Mouse (Mus musculus) ES-E14 (cell line): ENCODE results near the gene Rmnd5b. TPM values are rescaled to one million over a fixed set of nuclear protein-coding genes. Genes with fewer than 3 reads are reported as not detected.

Experiments used
- DNase-seq: peaks from one replicate; pipeline ENCODE4 v3.0.0-alpha.2; 2013; ENCODE audit warnings: low read depth, low spot score
- H3K27ac ChIP-seq: 2 replicates; pipeline ENCODE4 v1.5.1; 2012; ENCODE audit warnings: low read depth, mild to moderate bottlenecking, low read length, moderate library complexity, mixed read lengths; ENCODE audit not compliant: poor library complexity, insufficient read depth, severe bottlenecking
- H3K36me3 ChIP-seq: 2 replicates; pipeline ENCODE4 v1.6.1; 2012; ENCODE audit warnings: mild to moderate bottlenecking, low read length, moderate library complexity, mixed read lengths; ENCODE audit not compliant: control insufficient read depth, poor library complexity, insufficient read depth, severe bottlenecking
- H3K4me1 ChIP-seq, 2 experiments: fragments of 150-350 bp in 1 of 2; sonication (generic) in 1 of 2; 2 replicates each; pipeline ENCODE4 v1.6.1; 2012; ENCODE audit warnings: low read length in 2 of 2, mild to moderate bottlenecking in 1 of 2, mixed read lengths in 1 of 2; ENCODE audit not compliant: control insufficient read depth in 2 of 2, insufficient read depth in 2 of 2, poor library complexity in 1 of 2
- H3K4me3 ChIP-seq, 2 experiments: fragments of 150-350 bp in 1 of 2; sonication (generic) in 1 of 2; 2 replicates each; pipeline ENCODE4 v1.5.1; 2012; ENCODE audit warnings: low read length in 2 of 2, low read depth in 1 of 2, mild to moderate bottlenecking in 1 of 2, mixed read lengths in 1 of 2; ENCODE audit not compliant: insufficient read depth in 1 of 2, poor library complexity in 1 of 2, severe bottlenecking in 1 of 2
- H3K9ac ChIP-seq: 2 replicates; pipeline ENCODE4 v1.6.1; 2012; ENCODE audit warnings: low read depth, mild to moderate bottlenecking, low read length, mixed read lengths; ENCODE audit not compliant: poor library complexity, insufficient read depth, severe bottlenecking
- H3K9me3 ChIP-seq: fragments of 150-350 bp; sonication (generic); 2 replicates; pipeline ENCODE4 v1.6.1; 2012; ENCODE audit warnings: low read depth, mild to moderate bottlenecking, low read length; ENCODE audit not compliant: control insufficient read depth, insufficient read depth
- CHD2 ChIP-seq: IDR thresholded peaks from 2 replicates; pipeline ENCODE4 v1.6.1; 2014; ENCODE audit warnings: mild to moderate bottlenecking, low read depth, low read length, inconsistent platforms
- HCFC1 ChIP-seq: IDR thresholded peaks from 2 replicates; pipeline ENCODE4 v1.6.1; 2012; ENCODE audit warnings: low read length, inconsistent platforms, borderline replicate concordance; ENCODE audit not compliant: insufficient read depth
- MAFK ChIP-seq: IDR thresholded peaks from 2 replicates; pipeline ENCODE4 v1.6.1; 2014; ENCODE audit warnings: mild to moderate bottlenecking, low read depth, low read length, inconsistent platforms; ENCODE audit not compliant: insufficient read depth
- ZC3H11A ChIP-seq: IDR thresholded peaks from 2 replicates; pipeline ENCODE4 v1.6.1; 2012; ENCODE audit warnings: low read depth, mild to moderate bottlenecking, inconsistent platforms, low read length, borderline replicate concordance
- ZNF384 ChIP-seq: IDR thresholded peaks from 2 replicates; pipeline ENCODE4 v1.6.1; 2012; ENCODE audit warnings: low read depth, low read length, inconsistent platforms
- in situ Hi-C, 2 experiments: fragments of 600-800 bp; cut with MboI; formaldehyde crosslinking; loops; one replicate each; pipeline ENCODE4 v1.15.1; 2025; ENCODE audit warnings: low sequenced_read_pairs in 2 of 2, inconsistent platforms in 1 of 2; ENCODE audit not compliant: unreplicated experiment in 2 of 2
- total RNA-seq: library from RNA; depleted of rRNA; stranded (reverse); fragments of 300-350 nt; gene quantifications from 2 replicates; pipeline ENCODE4 v1.2.3, GENCODE M21; 2012

Rmnd5b gene
- total RNA-seq, 1 experiment: 41.1 TPM

- no peak for DNase-seq
- Histone ChIP-seq H3K4me3 (no peak overlapping the region), H3K9me3 (no peaks in the 10 kb centered on the region), H3K36me3 (peaks cover 39% of the 10 kb centered on the region), H3K27ac (no peak overlapping the region), H3K9ac (peak overlapping the region; percentile 8; the same call in 1 of the 2 replicates), H3K4me1 (peaks cover 11 to 40% of the 10 kb centered on the region in 2 experiments)
- TF ChIP-seq MAFK (no peak), ZC3H11A (no peak), CHD2 (no peak), ZNF384 (no peak), HCFC1 (no peak)
- in situ Hi-C loops: no loop called here
These were observed 9.6 kb upstream of the Rmnd5b start for GRCm38 (mm10) chr11:51645293-51645692.

DNA sequence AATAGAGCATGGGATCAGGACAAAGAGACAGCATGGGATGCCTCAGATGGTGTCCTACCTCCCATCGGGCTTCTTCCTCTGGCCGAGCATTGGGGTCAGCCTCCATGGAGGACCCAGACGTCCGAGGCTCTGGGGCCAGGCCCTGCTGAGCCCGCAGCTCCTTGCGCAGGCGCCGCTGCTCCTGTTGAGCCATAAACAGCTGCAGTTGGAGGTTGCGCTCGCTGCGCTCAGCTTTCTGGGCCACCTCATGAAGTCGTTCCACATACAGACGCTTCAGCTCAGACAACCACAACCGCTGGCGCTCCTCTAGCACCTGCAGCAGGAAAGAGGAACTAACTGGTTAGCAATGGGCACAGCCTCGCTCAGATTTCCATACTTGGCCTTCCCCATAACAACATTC is 8.5 kb upstream of the Rmnd5b start:
- H3K27ac ChIP-seq: peak overlapping the region; percentile 1; the same call in 1 of the 2 replicates
- H3K4me3 ChIP-seq: peak overlapping the region; percentile 39 to 46; a peak in 3 of 4 replicates
- H3K9me3 ChIP-seq: no peaks in the 10 kb centered on the region
- no peak for TF ChIP-seq HCFC1
- peaks cover 39% of the 10 kb centered on the region for H3K36me3 ChIP-seq
- H3K4me1 ChIP-seq: peaks cover 10 to 41% of the 10 kb centered on the region in 2 experiments
- in situ Hi-C loops: no loop called here
- peak overlapping the region; percentile 37; the same call in 1 of the 2 replicates for H3K9ac ChIP-seq
- no peak for DNase-seq

DNA sequence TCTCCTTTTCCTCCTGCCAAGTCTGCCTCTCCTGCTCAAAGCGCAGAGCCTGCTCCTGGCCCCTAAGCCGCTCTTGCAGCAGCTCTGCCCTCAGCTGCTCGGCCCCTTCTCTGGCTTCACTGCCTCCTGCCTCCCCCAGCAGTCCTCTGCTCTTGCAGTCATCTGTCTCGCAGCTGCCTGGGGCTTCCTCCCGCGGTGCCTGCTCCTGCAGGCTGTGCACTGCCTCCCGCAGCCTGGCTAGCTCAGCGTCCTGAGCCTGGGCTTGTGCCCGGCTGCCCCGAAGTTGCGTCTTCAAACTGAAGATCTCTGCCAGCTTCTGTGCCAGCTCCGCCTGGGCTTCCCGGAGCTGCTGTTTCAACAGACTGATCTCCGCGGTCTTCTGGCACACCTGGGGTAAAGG is 8.1 kb upstream of the Rmnd5b start:
- Histone ChIP-seq H3K9ac (peak overlapping the region; percentile 37; the same call in 1 of the 2 replicates), H3K9me3 (no peaks in the 10 kb centered on the region), H3K4me3 (peak overlapping the region; percentile 39 to 46), H3K4me1 (peaks cover 11 to 37% of the 10 kb centered on the region in 2 experiments), H3K36me3 (peaks cover 39% of the 10 kb centered on the region), H3K27ac (no peak overlapping the region; the same call in 1 of the 2 replicates)
- no peak for DNase-seq
- no peak for TF ChIP-seq ZC3H11A
- TF ChIP-seq CHD2: no peak
- no peak for TF ChIP-seq MAFK
- TF ChIP-seq HCFC1: no peak
- no peak for TF ChIP-seq ZNF384
- in situ Hi-C loops: no loop called here

DNA sequence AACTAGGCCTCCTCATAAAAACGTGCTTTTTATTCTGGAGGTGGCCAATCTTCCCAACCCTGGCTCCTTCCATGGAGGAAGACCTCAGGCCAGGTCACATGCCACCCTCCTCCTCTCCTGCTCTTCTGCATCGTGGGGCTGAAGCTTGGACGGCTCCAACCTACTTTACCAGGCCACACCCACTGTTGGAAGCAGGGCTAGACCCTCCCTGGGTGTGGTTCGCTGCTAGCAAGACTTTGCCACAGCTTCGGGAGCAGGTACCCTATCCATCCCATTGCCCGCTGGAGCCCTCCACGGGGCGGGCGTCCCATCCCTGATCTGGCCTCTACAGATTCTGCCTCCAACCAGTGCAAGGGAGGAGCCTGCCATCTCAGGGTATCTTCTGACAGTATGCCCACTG is 7.5 kb upstream of the Rmnd5b start:
- TF ChIP-seq ZNF384 (no peak), HCFC1 (no peak)
- no peak for DNase-seq
- Histone ChIP-seq H3K9me3 (no peaks in the 10 kb centered on the region), H3K36me3 (peaks cover 39% of the 10 kb centered on the region), H3K4me3 (peak overlapping the region; percentile 39 to 46), H3K27ac (no peak overlapping the region; the same call in 1 of the 2 replicates), H3K4me1 (peaks cover 8 to 34% of the 10 kb centered on the region in 2 experiments), H3K9ac (peak overlapping the region; percentile 37; the same call in 1 of the 2 replicates)
- in situ Hi-C loops: no loop called here

- Histone ChIP-seq H3K4me3 (no peak overlapping the region), H3K27ac (no peak overlapping the region), H3K9me3 (no peaks in the 10 kb centered on the region), H3K9ac (no peak overlapping the region), H3K36me3 (peaks cover 33% of the 10 kb centered on the region), H3K4me1 (peaks cover 3 to 20% of the 10 kb centered on the region in 2 experiments; a peak in 2 of 4 replicates)
- in situ Hi-C loops: no loop called here
- TF ChIP-seq ZC3H11A (no peak), ZNF384 (no peak), HCFC1 (no peak), CHD2 (no peak), MAFK (no peak)
- DNase-seq: no peak
These were observed 5.1 kb upstream of the Rmnd5b start for GRCm38 (mm10) chr11:51640748-51641147.
